Mouse (Mus musculus) left cerebral cortex, postnatal 14 days (tissue): Measurements from ENCODE around the gene Tnfrsf9. TPM values are rescaled to one million over a fixed set of nuclear protein-coding genes. Genes with fewer than 3 reads are reported as not detected.

Experiments
- DNase-seq, 2 experiments: peaks; one replicate each; pipeline ENCODE4 v3.0.0; 2021 to 2022; ENCODE audit warnings: low spot score in 2 of 2, mixed read lengths in 1 of 2
- intact Hi-C: fragments of 180-260 bp; cut with DNase I; formaldehyde crosslinking; loops from one replicate; pipeline ENCODE4 v1.15.1; 2025
- total RNA-seq, 2 experiments: library from RNA; stranded (reverse); gene quantifications; 2 replicates each; pipeline ENCODE4 v1.2.3; 2021

The Tnfrsf9 gene
- total RNA-seq, 2 experiments from 2014 or later = 0.36 to 0.40 TPM

DNA sequence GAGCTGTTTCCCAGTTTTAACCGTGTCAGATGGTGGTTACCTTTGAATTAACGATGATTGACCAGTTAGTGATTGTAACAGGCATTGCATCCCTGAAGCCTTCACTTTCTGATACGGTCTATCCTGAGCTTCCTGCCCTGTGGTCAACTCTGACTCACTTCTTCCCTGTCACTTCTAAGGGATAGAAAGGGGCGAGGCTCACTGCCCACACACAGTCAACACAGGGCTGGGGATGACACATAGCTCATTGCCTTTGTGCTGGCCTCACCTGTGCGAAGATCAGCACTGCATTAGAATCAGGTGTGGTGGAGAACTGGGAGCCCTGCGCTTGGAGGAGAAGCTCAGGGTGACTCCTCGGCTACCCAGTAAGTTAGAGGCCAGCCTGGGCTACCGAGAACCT, 54.6 kb downstream of the Tnfrsf9 start:
- no peak for DNase-seq
- intact Hi-C loops = loop anchor here (5.0 kb wide), 2 partner anchors 42 to 312 kb away; no protein-coding TSS in a partner anchor

DNA sequence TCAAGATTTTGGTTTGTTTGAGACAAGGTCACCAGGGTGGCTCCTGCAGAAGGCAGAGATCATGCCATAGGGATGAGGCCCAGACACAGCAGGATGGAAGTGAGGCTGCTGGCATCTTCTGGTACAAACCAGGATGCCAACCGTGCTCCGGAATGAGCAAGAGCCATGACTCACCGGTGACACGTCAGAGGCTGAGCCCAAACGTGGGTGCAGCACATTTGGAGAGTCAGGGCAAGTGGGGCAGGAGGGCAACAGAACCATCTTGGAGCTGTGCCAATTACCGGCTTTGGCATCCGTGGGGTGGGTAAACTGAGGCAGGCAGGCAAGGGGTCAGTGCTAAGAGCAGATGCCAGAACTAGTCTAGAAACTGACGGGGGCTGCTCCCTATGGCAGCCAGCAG, 58.9 kb downstream of the Tnfrsf9 start:
- intact Hi-C loops = no loop called here
- DNase-seq = no peak

DNA sequence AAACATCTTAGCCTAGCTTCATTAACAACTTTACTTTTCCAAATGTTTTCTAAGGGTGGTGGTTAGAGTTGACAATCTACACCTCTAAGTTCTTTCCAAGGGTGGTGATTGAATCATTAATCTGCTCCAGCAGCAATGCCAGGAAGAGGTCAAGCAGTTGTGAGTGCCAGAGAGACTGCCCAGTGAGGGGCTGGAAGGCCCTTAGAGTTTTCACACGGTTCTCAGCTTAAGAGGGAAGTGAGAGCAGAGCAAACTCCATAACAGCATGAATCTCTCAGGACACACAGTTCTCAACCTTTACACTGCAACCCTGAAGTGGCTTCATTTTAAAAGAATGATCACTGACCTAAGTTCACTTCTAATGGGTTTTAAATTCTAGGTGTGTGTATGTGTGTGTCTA, 60.8 kb downstream of the Tnfrsf9 start:
- intact Hi-C loops = no loop called here
- no peak for DNase-seq

DNA sequence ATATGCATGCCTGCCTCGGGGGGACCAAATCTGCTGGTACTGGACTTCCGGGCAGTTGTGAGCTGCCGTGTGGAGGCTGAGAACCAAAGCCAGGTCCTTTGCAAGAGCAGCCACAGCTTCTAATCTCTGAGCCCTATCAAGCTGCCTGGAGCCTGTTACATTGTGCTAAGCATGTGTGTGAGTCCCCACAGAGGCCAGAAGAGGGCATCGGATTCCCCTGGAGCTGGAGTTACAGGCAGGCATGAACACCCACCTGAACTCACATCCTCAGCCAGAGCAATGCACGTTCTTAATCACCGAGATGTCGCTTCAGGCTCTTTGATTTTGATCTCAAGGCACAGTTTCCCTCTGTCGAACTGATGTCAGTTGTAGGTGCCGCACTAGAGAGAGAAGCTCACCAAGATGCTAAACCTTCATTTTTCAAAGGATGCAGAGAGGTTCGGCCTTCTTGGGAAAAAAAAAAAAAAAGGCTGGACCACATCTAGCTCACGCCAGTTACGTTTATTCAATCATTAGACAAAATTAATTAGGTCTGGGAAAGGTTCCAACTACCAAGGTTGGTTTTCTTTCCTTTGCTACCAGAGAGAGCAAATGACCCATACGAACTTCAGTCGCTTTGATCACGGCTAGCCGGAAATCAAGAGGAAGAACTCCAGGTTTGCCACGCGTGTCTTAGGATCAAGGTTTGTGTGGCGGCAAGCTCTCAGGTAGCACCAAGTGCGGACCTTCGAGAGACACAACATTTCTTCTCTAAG, 64.0 kb downstream of the Tnfrsf9 start:
- intact Hi-C loops = no loop called here
- no peak for DNase-seq

DNA sequence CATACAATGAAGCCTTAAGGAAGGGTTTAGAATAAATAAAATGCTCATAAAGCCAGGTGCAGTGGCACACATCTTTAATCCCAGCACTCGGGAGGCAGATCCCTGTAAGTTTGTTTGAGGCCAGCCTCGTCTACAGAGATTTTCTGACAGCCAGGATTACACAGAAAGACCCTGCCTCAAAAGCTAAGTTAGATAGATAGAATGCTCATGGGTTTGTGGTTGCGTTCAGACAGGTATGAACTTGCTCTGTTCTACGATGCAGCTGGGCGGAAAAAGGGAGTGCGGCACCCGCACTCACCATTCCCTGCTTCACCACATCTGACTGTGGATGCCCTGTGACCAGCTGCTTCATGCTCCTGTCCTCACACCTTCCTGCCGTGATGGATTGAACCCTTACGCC, 65.1 kb downstream of the Tnfrsf9 start:
- no peak for DNase-seq
- intact Hi-C loops = no loop called here

DNA sequence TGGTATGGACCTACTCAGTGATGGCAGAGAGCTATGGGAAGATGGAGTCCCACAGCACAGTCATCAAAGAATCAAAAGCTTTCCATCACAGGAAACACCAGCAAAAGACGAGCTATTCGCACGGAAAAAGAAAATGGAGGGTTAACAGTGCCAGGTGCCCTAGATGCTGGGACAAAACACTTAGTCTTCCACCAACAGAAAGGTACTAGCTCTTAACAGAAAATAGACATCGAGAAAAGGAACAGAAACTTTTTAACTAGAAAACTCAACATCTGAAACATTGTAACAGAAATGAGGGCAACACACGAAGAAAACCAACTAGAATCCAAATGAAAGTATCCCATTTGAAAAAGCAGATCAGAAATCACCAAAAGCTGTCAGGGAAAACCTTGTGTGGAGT, 65.8 kb downstream of the Tnfrsf9 start:
- intact Hi-C loops = no loop called here
- no peak for DNase-seq

DNA sequence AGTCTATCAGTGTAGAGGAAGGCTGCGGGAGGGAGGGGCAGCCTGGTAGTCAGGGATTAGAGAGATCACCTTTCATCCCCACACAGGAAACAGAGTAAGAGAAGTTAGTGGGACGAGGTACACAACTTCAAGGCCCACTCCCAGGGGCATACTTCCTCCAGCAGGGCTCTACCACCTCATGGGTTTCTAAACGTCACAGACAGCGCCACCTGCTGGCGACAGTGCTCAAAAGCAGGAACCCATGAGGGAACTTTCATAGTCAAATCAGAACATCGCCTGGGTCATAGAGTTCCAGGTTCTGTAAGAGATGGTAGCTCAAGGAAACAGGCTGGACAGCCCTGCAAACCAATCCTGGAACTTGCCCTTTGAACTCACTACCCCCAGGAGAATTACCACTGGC, 75.8 kb downstream of the Tnfrsf9 start:
- DNase-seq = peak in 1 of 2 experiments; percentile 25
- intact Hi-C loops = no loop called here

Other genes with a start within 250 kb of the Tnfrsf9 start
- 10 to 100 TPM; 24.2 to 33.2 TPM for gene Errfi1, start 60.6 kb upstream of the Tnfrsf9 start, total RNA-seq
- 100 to 1,000 TPM; 203 to 206 TPM for gene Park7, start 125 bp upstream of the Tnfrsf9 start, total RNA-seq
- gene Uts2, start 82.5 kb downstream of the Tnfrsf9 start, total RNA-seq = not detected
- 10 to 100 TPM; 21.4 to 21.5 TPM for gene Per3, start 130.1 kb downstream of the Tnfrsf9 start, total RNA-seq
- 10 to 100 TPM; 31.7 to 33.6 TPM for gene Vamp3, start 143.4 kb downstream of the Tnfrsf9 start, total RNA-seq
- not detected for gene Gm13090, start 175.0 kb downstream of the Tnfrsf9 start, total RNA-seq